Mouse (Mus musculus): ENCODE measurements around the gene Cdc42se1. TPM values are rescaled to one million over a fixed set of nuclear protein-coding genes. Genes with fewer than 3 reads are reported as not detected.

The Cdc42se1 gene
- polyA plus RNA-seq, 2 experiments = 24.9 to 40.9 TPM

DNA sequence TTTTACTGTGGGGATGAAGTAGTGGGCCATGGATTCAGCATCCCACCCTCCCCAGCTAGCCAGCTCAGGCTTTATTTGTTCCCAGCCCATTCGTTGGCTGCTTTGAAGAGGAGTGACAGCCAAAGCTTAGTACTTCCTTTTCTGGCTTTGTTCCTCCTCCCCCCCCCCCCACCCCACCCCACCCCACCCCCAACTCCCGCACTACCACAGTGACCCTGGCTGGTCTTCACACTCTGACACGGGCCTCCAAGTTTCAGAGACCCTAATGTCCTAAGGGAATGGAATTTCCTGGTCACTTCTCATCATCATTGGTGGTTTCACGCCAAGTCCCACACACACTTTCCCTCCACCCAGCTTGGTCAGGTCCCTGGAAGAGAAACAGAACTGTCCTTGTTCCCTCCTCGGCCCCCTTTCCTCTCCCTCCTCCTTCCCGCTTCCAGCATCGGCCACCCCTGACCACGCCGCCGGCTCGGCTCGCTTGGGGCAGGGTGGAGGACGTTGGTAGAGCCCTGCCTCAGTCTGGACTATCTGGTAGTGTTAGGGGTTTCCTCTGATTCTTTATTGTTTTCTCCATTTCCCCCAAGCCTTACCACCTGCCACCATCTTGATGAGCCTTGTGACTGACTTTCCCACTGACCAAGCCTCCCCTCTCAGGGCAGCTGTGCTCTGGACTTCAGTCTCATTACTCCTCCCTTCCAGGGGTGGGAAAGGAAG, 1.4 kb downstream of the Cdc42se1 start:
- H3K4me3 ChIP-seq (ENCODE audit: insufficient read depth in 1 of 2, low read depth in 2 of 2, low read length in 2 of 2) = peak overlapping the region; percentile 79 to 88
- ATAC-seq (ENCODE audit: insufficient read depth) (no peak), DNase-seq (ENCODE audit: low read depth in 3 of 3, low spot score in 3 of 3) (no peak)
- H3K9ac ChIP-seq (replicated peaks) = peak overlapping the region; percentile 88
- WGBS (ENCODE audit: insufficient replicate concordance) = under 1% methylated on average over 13 of the region's 13 CpGs
- peak overlapping the region; percentile 95 for H3K4me2 ChIP-seq (ENCODE audit: low read depth)
- no peaks in the 10 kb centered on the region for H3K9me3 ChIP-seq (ENCODE audit: control insufficient read depth, low read length)
- H3K36me3 ChIP-seq (replicated peaks; ENCODE audit: control insufficient read depth, insufficient read depth, low read depth) = peaks cover 31% of the 10 kb centered on the region
- H3K27me3 ChIP-seq (ENCODE audit: control insufficient read depth, insufficient read depth, low read length) = no peaks in the 10 kb centered on the region
- peak overlapping the region; percentile 76 for H3K27ac ChIP-seq
- TF ChIP-seq EP300 (IDR thresholded peaks at IDR 0.05; ENCODE audit: low read depth) (no peak), CTCF (IDR thresholded peaks at IDR 0.05; ENCODE audit: low read depth) (no peak)
- H3K4me1 ChIP-seq (replicated peaks; ENCODE audit: control insufficient read depth in 2 of 2, insufficient read depth in 2 of 2, low read length in 1 of 2) = peaks cover 22 to 26% of the 10 kb centered on the region in 2 experiments

DNA sequence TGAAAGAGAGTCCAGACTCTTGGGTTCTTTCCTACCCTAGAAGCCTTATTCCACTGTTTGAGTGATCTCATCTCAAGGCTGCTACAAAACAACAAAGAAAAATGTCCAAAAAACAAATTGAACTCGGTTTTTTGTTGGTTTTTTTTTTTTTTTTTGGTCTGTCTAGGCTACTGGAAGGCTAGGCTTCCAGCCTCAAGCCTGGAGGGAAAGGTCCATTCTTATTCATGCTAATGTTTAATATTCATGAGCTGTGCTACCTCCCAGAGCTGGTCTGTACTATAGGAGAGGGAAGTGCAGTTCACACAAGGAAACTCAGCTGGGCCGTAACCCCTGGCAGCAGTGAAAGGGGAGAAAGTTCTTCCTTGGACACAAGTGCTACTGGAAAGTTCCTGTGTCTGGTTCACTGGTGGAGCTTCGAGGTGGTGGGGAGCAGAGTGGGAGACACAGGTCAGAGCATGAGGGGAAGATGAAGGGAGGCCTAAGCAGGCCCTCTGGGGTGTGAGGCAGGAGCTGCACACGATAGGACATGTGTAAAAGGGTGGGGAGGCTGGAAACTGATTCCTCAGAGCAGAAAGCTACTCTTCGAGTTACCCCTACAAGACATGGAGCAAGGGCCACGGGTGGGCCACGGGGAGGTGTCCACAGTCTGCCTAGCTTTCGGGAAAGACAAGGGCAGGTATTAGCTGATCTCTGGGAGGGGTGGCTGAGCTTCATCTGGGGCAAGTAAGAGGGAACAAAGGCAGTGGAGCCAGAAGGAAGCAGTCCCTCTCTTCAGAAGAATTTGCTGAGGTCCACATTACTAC, 2.2 kb downstream of the Cdc42se1 start:
- H3K4me3 ChIP-seq (ENCODE audit: insufficient read depth in 1 of 2, low read depth in 2 of 2, low read length in 2 of 2) = peak overlapping the region; percentile 79 to 88
- H3K9me3 ChIP-seq (ENCODE audit: control insufficient read depth, low read length) = no peaks in the 10 kb centered on the region
- peak overlapping the region; percentile 95 for H3K4me2 ChIP-seq (ENCODE audit: low read depth)
- DNase-seq (ENCODE audit: low read depth in 3 of 3, low spot score in 3 of 3) (no peak), ATAC-seq (ENCODE audit: insufficient read depth) (peak; percentile 20; the same call in 1 of the 2 replicates)
- H3K36me3 ChIP-seq (replicated peaks; ENCODE audit: control insufficient read depth, insufficient read depth, low read depth) = peaks cover 39% of the 10 kb centered on the region
- H3K27me3 ChIP-seq (ENCODE audit: control insufficient read depth, insufficient read depth, low read length) = no peaks in the 10 kb centered on the region
- WGBS (ENCODE audit: insufficient replicate concordance) = 13% methylated on average over 8 of the region's 8 CpGs
- H3K27ac ChIP-seq = peak overlapping the region; percentile 76
- H3K4me1 ChIP-seq (replicated peaks; ENCODE audit: control insufficient read depth in 2 of 2, insufficient read depth in 2 of 2, low read length in 1 of 2) = peaks cover 22 to 26% of the 10 kb centered on the region in 2 experiments
- TF ChIP-seq EP300 (IDR thresholded peaks at IDR 0.05; ENCODE audit: low read depth) = no peak
- no peak for TF ChIP-seq CTCF (IDR thresholded peaks at IDR 0.05; ENCODE audit: low read depth)
- peak overlapping the region; percentile 88 for H3K9ac ChIP-seq (replicated peaks)

GRCm38 (mm10) chr3:95231298-95232221, 3.0 kb downstream of the Cdc42se1 start, which contains the start of gene Mllt11:
Gene Mllt11, minus strand, starts transcription at chr3:95232171.
- H3K4me3 ChIP-seq (ENCODE audit: insufficient read depth in 1 of 2, low read depth in 2 of 2, low read length in 2 of 2) = peak within 1 kb of the TSS; percentile 36 to 79
- peaks cover 22 to 26% of the 10 kb centered on the region in 2 experiments for H3K4me1 ChIP-seq (replicated peaks; ENCODE audit: control insufficient read depth in 2 of 2, insufficient read depth in 2 of 2, low read length in 1 of 2)
- H3K4me2 ChIP-seq (ENCODE audit: low read depth) = peak within 1 kb of the TSS; percentile 95
- H3K27me3 ChIP-seq (ENCODE audit: control insufficient read depth, insufficient read depth, low read length) = no peaks in the 10 kb centered on the region
- TF ChIP-seq EP300 (IDR thresholded peaks at IDR 0.05; ENCODE audit: low read depth) = no peak
- TF ChIP-seq CTCF (IDR thresholded peaks at IDR 0.05; ENCODE audit: low read depth) = no peak
- 37% methylated on average over 13 of the region's 13 CpGs for WGBS (ENCODE audit: insufficient replicate concordance)
- DNase-seq (ENCODE audit: low read depth in 3 of 3, low spot score in 3 of 3) (no peak), ATAC-seq (ENCODE audit: insufficient read depth) (peak; percentile 9; the same call in 1 of the 2 replicates)
- H3K9me3 ChIP-seq (ENCODE audit: control insufficient read depth, low read length) = no peaks in the 10 kb centered on the region
- H3K36me3 ChIP-seq (replicated peaks; ENCODE audit: control insufficient read depth, insufficient read depth, low read depth) = peaks cover 43% of the 10 kb centered on the region
- peak within 1 kb of the TSS; percentile 88 for H3K9ac ChIP-seq (replicated peaks)
- H3K27ac ChIP-seq = peak within 1 kb of the TSS; percentile 76

GRCm38 (mm10) chr3:95232771-95233170, 4.2 kb downstream of the Cdc42se1 start:
- TF ChIP-seq CTCF (IDR thresholded peaks at IDR 0.05; ENCODE audit: low read depth) = no peak
- no peak for TF ChIP-seq EP300 (IDR thresholded peaks at IDR 0.05; ENCODE audit: low read depth)
- Histone ChIP-seq H3K4me3 (ENCODE audit: insufficient read depth in 1 of 2, low read depth in 2 of 2, low read length in 2 of 2) (no peak overlapping the region), H3K9ac (replicated peaks) (no peak overlapping the region), H3K4me2 (ENCODE audit: low read depth) (peak overlapping the region; percentile 9; the same call in 1 of the 2 replicates), H3K36me3 (replicated peaks; ENCODE audit: control insufficient read depth, insufficient read depth, low read depth) (peaks cover 43% of the 10 kb centered on the region), H3K4me1 (replicated peaks; ENCODE audit: control insufficient read depth in 2 of 2, insufficient read depth in 2 of 2, low read length in 1 of 2) (peaks cover 22 to 26% of the 10 kb centered on the region in 2 experiments), H3K27me3 (ENCODE audit: control insufficient read depth, insufficient read depth, low read length) (no peaks in the 10 kb centered on the region), H3K9me3 (ENCODE audit: control insufficient read depth, low read length) (no peaks in the 10 kb centered on the region), H3K27ac (no peak overlapping the region)
- DNase-seq (ENCODE audit: low read depth in 3 of 3, low spot score in 3 of 3) = no peak
- 72% methylated on average over 7 of the region's 7 CpGs for WGBS (ENCODE audit: insufficient replicate concordance)
- no peak for ATAC-seq (ENCODE audit: insufficient read depth)

Data from liver, embryonic 14.5 days (tissue).